Mouse (Mus musculus) heart, embryonic 16.5 days (tissue): Measurements from ENCODE around the gene Slc39a8. TPM values are rescaled to one million over a fixed set of nuclear protein-coding genes. Genes with fewer than 3 reads are reported as not detected.

Experiments used
- ATAC-seq: fragments of 200-750 bp; cut with Nextera tagmentation; replicated peaks from 2 replicates; pipeline ENCODE4 v1.8.0; 2017; ENCODE audit warnings: moderate number of reproducible peaks; ENCODE audit not compliant: insufficient read depth, low FRiP score; ENCODE audit errors: extremely low read depth
- H3K27ac ChIP-seq: fragments of 300-500 bp; sonication (generic); 2 replicates; pipeline ENCODE4 v1.5.1; 2014; ENCODE audit warnings: mild to moderate bottlenecking, low read length, control low read depth, moderate library complexity
- H3K27me3 ChIP-seq: fragments of 300-500 bp; sonication (generic); 2 replicates; pipeline ENCODE4 v1.6.1; 2014; ENCODE audit warnings: low read length, mixed read lengths; ENCODE audit not compliant: control insufficient read depth, insufficient read depth
- H3K36me3 ChIP-seq: fragments of 300-500 bp; sonication (generic); 2 replicates; pipeline ENCODE4 v1.6.1; 2014; ENCODE audit not compliant: control insufficient read depth, insufficient read depth
- H3K4me1 ChIP-seq: fragments of 300-500 bp; sonication (generic); 2 replicates; pipeline ENCODE4 v1.6.1; 2014; ENCODE audit warnings: low read length, mixed read lengths; ENCODE audit not compliant: control insufficient read depth, insufficient read depth
- H3K4me2 ChIP-seq: fragments of 300-500 bp; sonication (generic); 2 replicates; pipeline ENCODE4 v1.6.1; 2014; ENCODE audit warnings: low read depth, mild to moderate bottlenecking, control low read depth, low read length
- H3K4me3 ChIP-seq: fragments of 300-500 bp; sonication (generic); 2 replicates; pipeline ENCODE4 v1.5.1; 2014; ENCODE audit warnings: mild to moderate bottlenecking, control low read depth, low read length
- H3K9ac ChIP-seq: fragments of 300-500 bp; sonication (generic); 2 replicates; pipeline ENCODE4 v1.6.1; 2014; ENCODE audit warnings: low read length, control low read depth
- H3K9me3 ChIP-seq: fragments of 300-500 bp; sonication (generic); replicated peaks from 2 replicates; pipeline ENCODE4 v1.6.1; 2016; ENCODE audit warnings: low read length; ENCODE audit not compliant: control insufficient read depth
- WGBS: fragments of 180-500 bp; shearing (Covaris S2); extraction: QIAGEN DNeasy Blood & Tissue Kit; methylation state at CpG from one replicate; pipeline ENCODE4 v1.1.7; 2014; 5-methylcytosine and 5-hydroxymethylcytosine counted together
- polyA plus RNA-seq: library from polyadenylated mRNA; unstranded; fragments of >200 nt; fragmentation: Nextera tagmentation; extraction: Ambion mirVana; gene quantifications from 2 replicates; pipeline ENCODE4 v1.2.1, GENCODE M21; 2015

Gene Slc39a8
- polyA plus RNA-seq, 1 experiment from 2014 or later: 15.1 TPM

GRCm38 (mm10) chr3:135918566-135919180 is 93.6 kb downstream of the Slc39a8 start:
- ATAC-seq: no peak
- H3K4me1 ChIP-seq: no peaks in the 10 kb centered on the region
- no peaks in the 10 kb centered on the region for H3K36me3 ChIP-seq
- no peaks in the 10 kb centered on the region for H3K9me3 ChIP-seq
- H3K27me3 ChIP-seq: no peaks in the 10 kb centered on the region
- H3K4me2 ChIP-seq: no peak overlapping the region
- H3K9ac ChIP-seq: no peak overlapping the region
- WGBS: 82% methylated on average over 5 of the region's 5 CpGs
- H3K27ac ChIP-seq: no peak overlapping the region
- H3K4me3 ChIP-seq: no peak overlapping the region

- Histone ChIP-seq H3K27ac (no peak overlapping the region), H3K27me3 (no peaks in the 10 kb centered on the region), H3K4me1 (no peaks in the 10 kb centered on the region), H3K4me2 (no peak overlapping the region), H3K36me3 (no peaks in the 10 kb centered on the region), H3K9ac (no peak overlapping the region), H3K4me3 (no peak overlapping the region), H3K9me3 (no peaks in the 10 kb centered on the region)
- ATAC-seq: no peak
- 46% methylated on average over 4 of the region's 4 CpGs for WGBS
Observed at GRCm38 (mm10) chr3:135919305-135919704, 94.2 kb downstream of the Slc39a8 start.

GRCm38 (mm10) chr3:135926729-135927128 is 101.7 kb downstream of the Slc39a8 start:
- Histone ChIP-seq H3K4me2 (no peak overlapping the region), H3K9me3 (no peaks in the 10 kb centered on the region), H3K27ac (no peak overlapping the region), H3K36me3 (no peaks in the 10 kb centered on the region), H3K9ac (no peak overlapping the region), H3K4me1 (no peaks in the 10 kb centered on the region), H3K27me3 (no peaks in the 10 kb centered on the region), H3K4me3 (no peak overlapping the region)
- 21% methylated on average over 1 of the region's 1 CpGs for WGBS
- ATAC-seq: no peak

- Histone ChIP-seq H3K9ac (no peak overlapping the region), H3K36me3 (no peaks in the 10 kb centered on the region), H3K4me1 (no peaks in the 10 kb centered on the region), H3K9me3 (no peaks in the 10 kb centered on the region), H3K4me3 (no peak overlapping the region), H3K27me3 (no peaks in the 10 kb centered on the region), H3K4me2 (no peak overlapping the region), H3K27ac (no peak overlapping the region)
- no peak for ATAC-seq
- 74% methylated on average over 4 of the region's 4 CpGs for WGBS
Observed at GRCm38 (mm10) chr3:135928184-135928583, 103.1 kb downstream of the Slc39a8 start.

- Histone ChIP-seq H3K9me3 (no peaks in the 10 kb centered on the region), H3K9ac (no peak overlapping the region), H3K4me1 (no peaks in the 10 kb centered on the region; the same call in 1 of the 2 replicates), H3K27ac (no peak overlapping the region), H3K27me3 (no peaks in the 10 kb centered on the region), H3K4me3 (no peak overlapping the region), H3K4me2 (no peak overlapping the region), H3K36me3 (no peaks in the 10 kb centered on the region)
- 62% methylated on average over 2 of the region's 2 CpGs for WGBS
- ATAC-seq: no peak
Observed at GRCm38 (mm10) chr3:135937455-135937854, 112.4 kb downstream of the Slc39a8 start.

Other genes with a start within 250 kb of the Slc39a8 start
- 21.7 and 24.0 TPM in 2 replicates for gene Nfkb1, start 133.7 kb upstream of the Slc39a8 start, polyA plus RNA-seq